Mouse (Mus musculus) frontal cortex, postnatal 36 days (tissue): ENCODE measurements around the gene Klk6.
A peak's percentile ranks its signal among the peaks of the same experiment; 100 is the strongest.

Experiments
- DNase-seq, 2 experiments: peaks; one replicate each; pipeline ENCODE4 v3.0.0; 2022; ENCODE audit warnings: low spot score in 2 of 2

Klk6 gene

GRCm38 (mm10) chr7:43824199-43824598, at the start of gene Klk6:
TSS of gene Klk6 (plus strand) at chr7:43824499.
- DNase-seq: no peak

GRCm38 (mm10) chr7:43774802-43775201, 49.5 kb upstream of the Klk6 start:
- DNase-seq: no peak

- DNase-seq: no peak
These were observed 48.8 kb upstream of the Klk6 start for GRCm38 (mm10) chr7:43775311-43776057.

GRCm38 (mm10) chr7:43776506-43776905, 47.8 kb upstream of the Klk6 start:
- no peak for DNase-seq

- no peak for DNase-seq
These were observed 46.9 kb upstream of the Klk6 start for GRCm38 (mm10) chr7:43777423-43777822.

GRCm38 (mm10) chr7:43778176-43778970, 45.9 kb upstream of the Klk6 start:
- no peak for DNase-seq

- DNase-seq: no peak
These were observed 44.1 kb upstream of the Klk6 start for GRCm38 (mm10) chr7:43780241-43780640.

- no peak for DNase-seq
These were observed 43.6 kb upstream of the Klk6 start, which contains the start of gene Klk10 for GRCm38 (mm10) chr7:43780746-43781145. TSS of gene Klk10 (plus strand) at chr7:43781035.

- DNase-seq: no peak
These were observed 42.8 kb upstream of the Klk6 start for GRCm38 (mm10) chr7:43781541-43781940.

- DNase-seq: peak; percentile 66 to 69
These were observed 41.7 kb upstream of the Klk6 start for GRCm38 (mm10) chr7:43782275-43783265.

- DNase-seq: no peak
These were observed 39.0 kb upstream of the Klk6 start for GRCm38 (mm10) chr7:43785286-43785685.

- no peak for DNase-seq
These were observed 36.2 kb upstream of the Klk6 start for GRCm38 (mm10) chr7:43788096-43788495.

GRCm38 (mm10) chr7:43789295-43789694, 35.0 kb upstream of the Klk6 start:
- DNase-seq: no peak

- no peak for DNase-seq
These were observed 32.7 kb upstream of the Klk6 start, which contains the start of gene Klk9 for GRCm38 (mm10) chr7:43791591-43791990. TSS of gene Klk9 (plus strand) at chr7:43791891.

- DNase-seq: no peak
These were observed 27.9 kb upstream of the Klk6 start for GRCm38 (mm10) chr7:43796355-43796754.

GRCm38 (mm10) chr7:43797333-43797769, 26.9 kb upstream of the Klk6 start, which contains the start of gene Klk8:
TSS of gene Klk8 (plus strand) at chr7:43797577.
- DNase-seq: no peak

GRCm38 (mm10) chr7:43797844-43798462, 26.3 kb upstream of the Klk6 start:
- DNase-seq: no peak

- no peak for DNase-seq
These were observed 24.4 kb upstream of the Klk6 start for GRCm38 (mm10) chr7:43799876-43800275.

- no peak for DNase-seq
These were observed 13.3 kb upstream of the Klk6 start, which contains the start of gene Klk7 for GRCm38 (mm10) chr7:43810994-43811393. TSS of gene Klk7 (plus strand) at chr7:43811294.

GRCm38 (mm10) chr7:43815211-43815610, 9.1 kb upstream of the Klk6 start:
- DNase-seq: no peak

- no peak for DNase-seq
These were observed 7.6 kb upstream of the Klk6 start for GRCm38 (mm10) chr7:43816746-43817145.
